Mouse (Mus musculus) limb, embryonic 14.5 days (tissue): ENCODE measurements around the gene Atp2c1. TPM values are rescaled to one million over a fixed set of nuclear protein-coding genes. Genes with fewer than 3 reads are reported as not detected.

Experiments
- ATAC-seq: fragments of 200-750 bp; cut with Nextera tagmentation; 2 replicates; pipeline ENCODE4 v1.8.0; 2017; ENCODE audit warnings: low read depth, moderate number of reproducible peaks, moderate TSS enrichment; ENCODE audit not compliant: low FRiP score
- DNase-seq: peaks from one replicate; pipeline ENCODE4 v3.0.0-alpha.2; 2015; ENCODE audit warnings: low spot score
- H3K27ac ChIP-seq: fragments of 300-500 bp; sonication (generic); replicated peaks from 2 replicates; pipeline ENCODE4 v1.5.1; 2014; ENCODE audit warnings: low read depth, mild to moderate bottlenecking, low read length, moderate library complexity, mixed read lengths
- H3K27me3 ChIP-seq: fragments of 300-500 bp; sonication (generic); 2 replicates; pipeline ENCODE4 v1.6.1; 2014; ENCODE audit warnings: low read length, mixed read lengths; ENCODE audit not compliant: control insufficient read depth, insufficient read depth
- H3K36me3 ChIP-seq: fragments of 300-500 bp; sonication (generic); 2 replicates; pipeline ENCODE4 v1.6.1; 2014; ENCODE audit warnings: mild to moderate bottlenecking, low read length, moderate library complexity, mixed read lengths; ENCODE audit not compliant: control insufficient read depth, insufficient read depth
- H3K4me1 ChIP-seq: fragments of 300-500 bp; sonication (generic); 2 replicates; pipeline ENCODE4 v1.6.1; 2014; ENCODE audit warnings: antibody characterized with exemption, low read length, mixed read lengths; ENCODE audit not compliant: control insufficient read depth, insufficient read depth
- H3K4me2 ChIP-seq: fragments of 300-500 bp; sonication (generic); replicated peaks from 2 replicates; pipeline ENCODE4 v1.6.1; 2014; ENCODE audit warnings: low read depth, mild to moderate bottlenecking, low read length, moderate library complexity; ENCODE audit not compliant: severe bottlenecking
- H3K4me3 ChIP-seq: fragments of 300-500 bp; sonication (generic); replicated peaks from 2 replicates; pipeline ENCODE4 v1.5.1; 2014; ENCODE audit warnings: low read length
- H3K9ac ChIP-seq: fragments of 300-500 bp; sonication (generic); 2 replicates; pipeline ENCODE4 v1.6.1; 2014; ENCODE audit warnings: mild to moderate bottlenecking, low read depth, low read length, moderate library complexity; ENCODE audit not compliant: severe bottlenecking
- H3K9me3 ChIP-seq: fragments of 300-500 bp; sonication (generic); 2 replicates; pipeline ENCODE4 v1.6.1; 2016; ENCODE audit warnings: low read length; ENCODE audit not compliant: control insufficient read depth
- POLR2A ChIP-seq: fragments of 200-500 bp; IDR thresholded peaks from 2 replicates; pipeline ENCODE4 v1.8.0; 2012; ENCODE audit warnings: inconsistent platforms, mild to moderate bottlenecking, moderate library complexity, borderline replicate concordance; ENCODE audit not compliant: insufficient read depth, insufficient read length; ENCODE audit errors: extremely low read depth
- WGBS: fragments of 180-500 bp; shearing (Covaris S2); extraction: QIAGEN DNeasy Blood & Tissue Kit; methylation state at CpG from one replicate; pipeline ENCODE4 v1.1.7; 2014; 5-methylcytosine and 5-hydroxymethylcytosine counted together
- polyA plus RNA-seq, 2 experiments: library from polyadenylated mRNA; depleted of rRNA in 1 of 2; stranded (reverse) in 1 of 2; unstranded in 1 of 2; fragments of >200 nt; fragmentation: Nextera tagmentation in 1 of 2; extraction: Ambion mirVana in 1 of 2; gene quantifications; 2 replicates each; pipeline versions ENCODE4 v1.2.1 to v1.2.3; 2012 to 2014

Atp2c1 gene
- polyA plus RNA-seq, 2 experiments = 53.0 to 62.8 TPM

DNA sequence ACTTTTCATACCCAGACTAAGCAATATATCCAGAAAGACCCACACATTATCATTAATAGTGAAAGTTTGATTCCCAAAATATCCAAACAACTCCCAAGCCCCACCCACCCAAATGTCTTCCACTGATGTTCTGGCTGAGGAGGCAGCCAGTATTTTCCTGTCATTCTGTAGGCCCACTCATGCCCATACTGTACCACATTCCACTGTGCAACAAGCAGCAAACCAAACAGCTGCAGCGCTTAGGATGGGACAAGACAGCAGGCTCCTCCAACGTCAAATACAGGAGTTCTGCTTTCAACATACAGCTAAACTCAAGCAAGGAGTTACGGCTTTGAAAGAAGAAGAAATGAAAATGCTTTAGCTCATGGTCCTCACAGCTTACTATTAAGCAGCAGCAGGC, 52.2 kb downstream of the Atp2c1 start:
- Histone ChIP-seq H3K36me3 (no peaks in the 10 kb centered on the region), H3K27me3 (no peaks in the 10 kb centered on the region), H3K4me3 (no peak overlapping the region), H3K9ac (no peak overlapping the region), H3K4me1 (no peaks in the 10 kb centered on the region), H3K4me2 (no peak overlapping the region), H3K27ac (no peak overlapping the region), H3K9me3 (no peaks in the 10 kb centered on the region)
- WGBS = 88% methylated on average over 3 of the region's 3 CpGs
- DNase-seq = no peak
- TF ChIP-seq POLR2A = no peak
- ATAC-seq = no peak

DNA sequence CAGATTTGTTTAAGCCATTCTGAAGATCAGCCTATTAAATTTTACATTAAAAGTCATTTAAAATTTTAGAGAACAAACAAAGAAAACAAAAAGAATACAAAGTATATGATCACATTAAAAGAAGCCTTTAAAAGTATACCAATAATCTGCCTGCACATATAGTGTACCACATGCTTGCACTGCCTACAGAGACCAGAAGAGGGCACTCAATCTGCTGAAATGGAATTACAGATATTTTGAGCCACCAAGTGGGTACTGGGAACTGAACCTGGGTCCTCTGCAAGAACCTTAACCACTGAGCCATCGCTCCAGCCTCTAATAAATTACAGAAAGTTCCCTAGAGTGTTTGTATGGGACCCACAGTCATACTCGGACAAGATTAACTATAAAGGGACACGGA, 59.3 kb downstream of the Atp2c1 start:
- Histone ChIP-seq H3K4me1 (no peaks in the 10 kb centered on the region), H3K36me3 (peaks cover 26% of the 10 kb centered on the region), H3K9ac (no peak overlapping the region), H3K4me3 (no peak overlapping the region), H3K27me3 (no peaks in the 10 kb centered on the region), H3K4me2 (no peak overlapping the region), H3K9me3 (no peaks in the 10 kb centered on the region), H3K27ac (no peak overlapping the region)
- DNase-seq (no peak), ATAC-seq (no peak)
- WGBS = 98% methylated on average over 3 of the region's 3 CpGs
- no peak for TF ChIP-seq POLR2A

DNA sequence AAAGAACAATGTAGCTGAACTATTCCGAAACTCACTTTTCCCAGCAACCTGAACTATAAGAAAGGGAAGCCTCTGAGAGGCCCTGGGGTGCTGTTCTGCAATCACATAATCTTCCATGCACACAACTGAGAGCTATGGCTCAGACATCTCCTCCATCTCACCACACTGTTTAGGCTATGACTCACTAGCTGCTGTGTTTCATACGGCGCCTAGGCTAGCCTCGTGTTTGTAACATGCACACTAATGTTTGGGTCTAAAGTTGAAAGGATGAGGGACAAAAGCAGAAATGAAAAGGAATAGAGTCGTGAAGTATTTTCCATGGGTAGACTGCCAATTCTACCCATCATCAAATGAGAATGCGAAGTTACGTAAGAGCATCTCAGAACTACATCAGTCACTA, 65.6 kb downstream of the Atp2c1 start:
- ATAC-seq = no peak
- 96% methylated on average over 7 of the region's 7 CpGs for WGBS

DNA sequence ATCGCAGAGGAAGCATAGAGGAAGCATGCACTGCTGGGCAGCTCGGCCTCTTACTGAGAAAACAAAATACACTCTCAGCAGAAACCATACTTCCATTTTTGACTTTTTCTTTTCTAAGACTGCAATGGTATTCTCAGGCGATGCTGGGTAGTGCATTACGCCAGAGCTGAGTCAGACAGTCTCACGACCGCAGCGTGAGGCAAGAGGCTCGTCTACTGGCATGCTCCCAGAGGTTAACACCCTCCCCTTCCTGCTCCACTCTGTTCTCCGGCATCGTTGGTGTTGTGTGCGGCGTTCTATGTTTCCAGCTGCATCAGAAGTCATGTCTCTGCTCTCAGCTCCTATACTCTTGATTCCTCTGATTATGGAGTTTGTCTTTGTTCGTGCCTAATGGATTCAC, 68.1 kb downstream of the Atp2c1 start:
- H3K4me2 ChIP-seq = no peak overlapping the region
- no peak overlapping the region for H3K4me3 ChIP-seq
- no peak overlapping the region for H3K27ac ChIP-seq
- H3K4me1 ChIP-seq = no peaks in the 10 kb centered on the region
- TF ChIP-seq POLR2A = no peak
- H3K9ac ChIP-seq = no peak overlapping the region
- H3K9me3 ChIP-seq = no peaks in the 10 kb centered on the region
- 93% methylated on average over 13 of the region's 13 CpGs for WGBS
- H3K27me3 ChIP-seq = no peaks in the 10 kb centered on the region
- peaks cover 45% of the 10 kb centered on the region for H3K36me3 ChIP-seq
- DNase-seq (no peak), ATAC-seq (no peak)

More for the DNA sequence above, 65.6 kb downstream of the Atp2c1 start:
- no peaks in the 10 kb centered on the region for H3K9me3 ChIP-seq
- no peaks in the 10 kb centered on the region for H3K4me1 ChIP-seq
- no peak for TF ChIP-seq POLR2A
- H3K36me3 ChIP-seq = peaks cover 45% of the 10 kb centered on the region
- no peak overlapping the region for H3K4me2 ChIP-seq
- DNase-seq = no peak
- H3K9ac ChIP-seq = no peak overlapping the region
- H3K27me3 ChIP-seq = no peaks in the 10 kb centered on the region
- H3K4me3 ChIP-seq = no peak overlapping the region
- H3K27ac ChIP-seq = no peak overlapping the region

DNA sequence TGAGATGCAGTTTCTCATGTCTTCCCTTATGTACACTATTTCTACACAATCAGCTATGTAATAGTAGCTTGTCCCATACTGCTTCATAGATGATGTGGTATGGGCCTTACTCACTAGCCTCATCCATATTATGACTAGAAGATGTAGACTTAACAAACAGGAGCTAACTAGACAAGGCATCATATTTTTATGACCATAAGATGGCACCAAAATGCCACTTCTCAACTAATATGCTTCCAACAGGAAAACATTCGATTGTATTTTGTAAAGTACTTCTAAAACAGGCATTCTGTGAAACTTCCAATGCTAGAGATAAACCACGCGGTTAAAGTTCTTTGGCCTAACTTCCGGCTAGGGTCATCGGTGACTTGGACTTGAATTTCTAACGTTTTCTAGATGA, 118.6 kb downstream of the Atp2c1 start:
- H3K27ac ChIP-seq = no peak overlapping the region
- H3K27me3 ChIP-seq = no peaks in the 10 kb centered on the region
- peaks cover 32% of the 10 kb centered on the region for H3K36me3 ChIP-seq
- H3K9me3 ChIP-seq = no peaks in the 10 kb centered on the region
- DNase-seq = no peak
- no peak for ATAC-seq
- no peak overlapping the region for H3K9ac ChIP-seq
- H3K4me2 ChIP-seq = no peak overlapping the region
- WGBS = 91% methylated on average over 6 of the region's 6 CpGs
- no peaks in the 10 kb centered on the region for H3K4me1 ChIP-seq
- TF ChIP-seq POLR2A = no peak
- H3K4me3 ChIP-seq = no peak overlapping the region

DNA sequence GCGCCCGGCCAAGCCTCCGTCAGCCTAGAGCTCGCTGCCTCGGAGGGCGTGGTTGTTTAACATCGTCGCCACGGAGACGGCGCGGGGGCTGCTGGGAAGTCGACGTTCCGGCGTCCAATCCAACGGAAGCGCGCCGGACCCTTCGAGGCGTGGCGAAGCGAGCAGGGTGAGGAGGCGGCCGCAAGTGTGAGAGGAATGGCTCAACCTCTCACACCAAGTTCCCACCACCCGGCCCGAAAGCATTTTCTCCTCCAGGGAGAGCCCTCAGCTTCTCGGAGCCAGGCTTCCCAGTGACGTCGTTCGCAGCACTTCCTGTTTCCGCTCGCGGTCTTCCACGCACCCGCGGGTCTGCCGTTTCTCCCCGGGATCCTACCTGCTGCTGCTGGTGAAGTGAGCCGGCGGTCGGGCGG, 131.9 kb downstream of the Atp2c1 start, which contains the start of the genes Aste1 and Nek11:
TSS of gene Aste1 (plus strand) at position 175 of the 410 bp plus-strand sequence.
TSS of gene Nek11 (minus strand) at position 307 of the 410 bp plus-strand sequence.
- Histone ChIP-seq H3K36me3 (peaks cover 4% of the 10 kb centered on the region; the same call in 1 of the 2 replicates), H3K27me3 (no peaks in the 10 kb centered on the region), H3K4me3 (peak within 1 kb of the TSS; percentile 64), H3K27ac (peak within 1 kb of the TSS; percentile 84), H3K9me3 (no peaks in the 10 kb centered on the region), H3K4me1 (peaks cover 16% of the 10 kb centered on the region), H3K4me2 (peak within 1 kb of the TSS; percentile 67), H3K9ac (peak within 1 kb of the TSS; percentile 65)
- TF ChIP-seq POLR2A = 0 out of 2 replicates have a peak, but pooled peaks have one; percentile 35
- DNase-seq (peak; percentile 95), ATAC-seq (peak; percentile 97)
- 1% methylated on average over 39 of the region's 44 CpGs for WGBS
